Mouse (Mus musculus) C2C12 (cell line): Measurements from ENCODE around the gene Pla2g2f.

Experiments used
- CEBPB ChIP-seq: IDR thresholded peaks from one replicate; pipeline ENCODE4 v1.6.1; 2011; ENCODE audit warnings: low read depth, mild to moderate bottlenecking, control low read depth, moderate library complexity
- CTCF ChIP-seq: IDR thresholded peaks from one replicate; pipeline ENCODE4 v1.5.1; 2011; ENCODE audit not compliant: control insufficient read depth, insufficient read depth, insufficient read length
- FOSL1 ChIP-seq: IDR thresholded peaks from one replicate; pipeline ENCODE4 v1.8.0; 2011; ENCODE audit warnings: mild to moderate bottlenecking, low read length; ENCODE audit not compliant: poor library complexity, insufficient read depth, severe bottlenecking
- MAX ChIP-seq: IDR thresholded peaks from one replicate; pipeline ENCODE4 v1.6.1; 2011; ENCODE audit warnings: mild to moderate bottlenecking, control low read depth
- MYOD1 ChIP-seq: IDR thresholded peaks from one replicate; pipeline ENCODE4 v1.6.1; 2011; ENCODE audit warnings: low read depth; ENCODE audit not compliant: control insufficient read depth, insufficient read length
- MYOG ChIP-seq: IDR thresholded peaks from one replicate; pipeline ENCODE4 v1.6.1; 2011; ENCODE audit not compliant: control insufficient read depth, insufficient read length; ENCODE audit errors: extremely low read depth
- USF1 ChIP-seq: IDR thresholded peaks from one replicate; pipeline ENCODE4 v1.6.1; 2011; ENCODE audit warnings: low read depth, mild to moderate bottlenecking, control low read depth, moderate library complexity

- no peak for TF ChIP-seq CTCF
- no peak for TF ChIP-seq CEBPB
- TF ChIP-seq FOSL1, result no peak
- TF ChIP-seq USF1, result no peak
- no peak for TF ChIP-seq MYOG
- TF ChIP-seq MAX, result no peak
- no peak for TF ChIP-seq MYOD1
Observed at GRCm38 (mm10) chr4:138793276-138793675, 35.9 kb upstream of the Pla2g2f start.
